ENCODE assay signal across 17 mouse cellular contexts in genomic region chr5:39840576-39840975, GRCm38 (mm10).
"Had no signal": no experiment of that assay in that cellular context is flagged by ENCODE, and none has a peak within 500 bp of the region (broad histone marks: within the 10 kb centered on the region; RNA-seq: fewer than 3 reads in every experiment).

No protein-coding gene starts in this region.

- H3K27me3 ChIP-seq: limb, embryonic 12.5 days; liver, embryonic 13.5 days; lung, embryonic 15.5 days; megakaryocyte, embryonic 14.5 days; midbrain, embryonic 15.5 days; neural tube, embryonic 13.5 days; stomach, embryonic 15.5 days had no signal

- ATAC-seq: liver, postnatal 0 days; midbrain, embryonic 15.5 days had no signal

- H3K9me3 ChIP-seq: limb, embryonic 12.5 days; liver, embryonic 13.5 days; lung, embryonic 15.5 days; megakaryocyte, embryonic 14.5 days; midbrain, embryonic 15.5 days; neural tube, embryonic 13.5 days; stomach, embryonic 15.5 days had no signal

- H3K4me2 ChIP-seq: limb, embryonic 12.5 days; liver, embryonic 13.5 days; lung, embryonic 15.5 days; midbrain, embryonic 11.5 days; midbrain, embryonic 15.5 days; neural tube, embryonic 13.5 days; stomach, embryonic 15.5 days had no signal

- H3K4me3 ChIP-seq: limb, embryonic 12.5 days; liver, embryonic 13.5 days; lung, embryonic 15.5 days; megakaryocyte, embryonic 14.5 days; midbrain, embryonic 15.5 days; neural tube, embryonic 13.5 days; stomach, embryonic 15.5 days had no signal

- H3K36me3 ChIP-seq: limb, embryonic 12.5 days; liver, embryonic 13.5 days; lung, embryonic 15.5 days; midbrain, embryonic 15.5 days; neural tube, embryonic 13.5 days; stomach, embryonic 15.5 days had no signal

- H3K27ac ChIP-seq: kidney, postnatal 0 days; limb, embryonic 12.5 days; liver, embryonic 13.5 days; lung, embryonic 15.5 days; macrophage; midbrain, embryonic 15.5 days; neural tube, embryonic 13.5 days; stomach, embryonic 15.5 days had no signal

- H3K4me1 ChIP-seq: limb, embryonic 12.5 days; liver, embryonic 13.5 days; lung, embryonic 15.5 days; megakaryocyte, embryonic 14.5 days; midbrain, embryonic 15.5 days; neural tube, embryonic 13.5 days; stomach, embryonic 15.5 days had no signal

- DNase-seq: layer of hippocampus, adult 9-11 months; layer of hippocampus, postnatal 36 days; liver; liver, embryonic 13.5 days; liver, postnatal 0 days; lung, postnatal 14 days; right cerebral cortex, postnatal 14 days; thymus, postnatal 4 days had no signal

- H3K9ac ChIP-seq: limb, embryonic 12.5 days; liver, embryonic 13.5 days; liver, postnatal 0 days; lung, embryonic 15.5 days; midbrain, embryonic 15.5 days; neural tube, embryonic 13.5 days; stomach, embryonic 15.5 days had no signal
